10 mouse cellular contexts compared by ENCODE assay signal in genomic region chr9:37614316-37614715, GRCm38 (mm10). TPM values are rescaled to one million over a fixed set of nuclear protein-coding genes. Genes with fewer than 3 reads are reported as not detected.
DNase-seq lines count a peak whose midpoint lies in the region; ATAC-seq and TF ChIP-seq lines count a peak whose summit lies in the region.
"Had no signal": no experiment of that assay in that cellular context is flagged by ENCODE, and none has a peak within 500 bp of the region (broad histone marks: within the 10 kb centered on the region; RNA-seq: fewer than 3 reads in every experiment).

No protein-coding gene starts in this region.

- no peak overlapping the region for H3K4me3 ChIP-seq in heart, embryonic 11.5 days (ENCODE audit: low read depth, low read length)
- H3K4me3 ChIP-seq in E14TG2a.4 (replicated peaks; ENCODE audit: low read length), result peak overlapping the region; percentile 87
- peak overlapping the region; percentile 65; the same call in 1 of the 2 replicates for H3K4me3 ChIP-seq in hindbrain, embryonic 12.5 days
- H3K4me3 ChIP-seq in midbrain, embryonic 10.5 days, result peak overlapping the region; percentile 64

- no peaks in the 10 kb centered on the region for H3K9me3 ChIP-seq in heart, embryonic 11.5 days (replicated peaks; ENCODE audit: control insufficient read depth, low read length)
- no peaks in the 10 kb centered on the region for H3K9me3 ChIP-seq in E14TG2a.4 (ENCODE audit: low read length)
- no peaks in the 10 kb centered on the region for H3K9me3 ChIP-seq in hindbrain, embryonic 12.5 days (replicated peaks)
- H3K9me3 ChIP-seq in midbrain, embryonic 10.5 days (replicated peaks), result no peaks in the 10 kb centered on the region

- no peak overlapping the region; the same call in 1 of the 2 replicates for H3K9ac ChIP-seq in heart, embryonic 11.5 days (ENCODE audit: low read depth, low read length)
- H3K9ac ChIP-seq in hindbrain, embryonic 12.5 days, result no peak overlapping the region; the same call in 1 of the 2 replicates

- H3K27ac ChIP-seq in heart, embryonic 11.5 days (ENCODE audit: low read depth, low read length), result no peak overlapping the region
- H3K27ac ChIP-seq in hindbrain, embryonic 12.5 days, result no peak overlapping the region
- no peak overlapping the region for H3K27ac ChIP-seq in midbrain, embryonic 10.5 days (replicated peaks)

- no peaks in the 10 kb centered on the region; the same call in 1 of the 2 replicates for H3K4me1 ChIP-seq in heart, embryonic 11.5 days (ENCODE audit: control insufficient read depth, insufficient read depth, low read length)
- peaks cover 21% of the 10 kb centered on the region for H3K4me1 ChIP-seq in E14TG2a.4 (replicated peaks; ENCODE audit: low read depth, low read length)
- H3K4me1 ChIP-seq in hindbrain, embryonic 12.5 days, result peaks cover 9% of the 10 kb centered on the region; the same call in 1 of the 2 replicates
- peaks cover 13% of the 10 kb centered on the region for H3K4me1 ChIP-seq in midbrain, embryonic 10.5 days

- H3K4me2 ChIP-seq in heart, embryonic 11.5 days, result peak overlapping the region; percentile 82
- peak overlapping the region; percentile 77 for H3K4me2 ChIP-seq in hindbrain, embryonic 12.5 days (replicated peaks)

- TF ChIP-seq CTCF in E14TG2a.4 (conservative IDR thresholded peaks at IDR 0.05; ENCODE audit: low read length), result no peak

- H3K27me3 ChIP-seq in heart, embryonic 11.5 days (ENCODE audit: control insufficient read depth, insufficient read depth, low read length), result no peaks in the 10 kb centered on the region
- H3K27me3 ChIP-seq in E14TG2a.4 (ENCODE audit: insufficient read depth, low read length), result no peaks in the 10 kb centered on the region
- no peaks in the 10 kb centered on the region for H3K27me3 ChIP-seq in hindbrain, embryonic 12.5 days
- H3K27me3 ChIP-seq in midbrain, embryonic 10.5 days (ENCODE audit: low read depth, poor library complexity, severe bottlenecking), result peaks cover 57% of the 10 kb centered on the region

- H3K36me3 ChIP-seq in heart, embryonic 11.5 days (ENCODE audit: control insufficient read depth, insufficient read depth, low read length), result no peaks in the 10 kb centered on the region
- no peaks in the 10 kb centered on the region for H3K36me3 ChIP-seq in E14TG2a.4 (ENCODE audit: insufficient read depth, low read length)
- H3K36me3 ChIP-seq in hindbrain, embryonic 12.5 days, result no peaks in the 10 kb centered on the region
- no peaks in the 10 kb centered on the region for H3K36me3 ChIP-seq in midbrain, embryonic 10.5 days

- no peak for DNase-seq in heart, postnatal 4 days
- no peak for DNase-seq in midbrain, embryonic 10.5 days (ENCODE audit: low spot score)
- DNase-seq in urinary bladder, postnatal 36 days (ENCODE audit: low spot score in 2 of 2), result no peak
- no peak for DNase-seq in adrenal gland, adult (ENCODE audit: inconsistent age in 2 of 2, low spot score in 1 of 2)
- DNase-seq in thymus, adult 18-20 months, result no peak

- no peak for ATAC-seq in heart, embryonic 11.5 days (replicated peaks; ENCODE audit: insufficient number of reproducible peaks, low FRiP score, low TSS enrichment)
- peak; percentile 17 for ATAC-seq in hindbrain, embryonic 12.5 days (ENCODE audit: low FRiP score)

RNA-seq across cellular contexts. Expression of gene Spa17, which starts 0.8 kb away (rescaled TPM):
- 5.7 and 10.0 TPM in 2 replicates for polyA plus RNA-seq in heart, embryonic 11.5 days (2014; fragmentation: Nextera tagmentation; extraction: Ambion mirVana)
- 1 to 10 TPM; 2.4 to 4.5 TPM for total RNA-seq in heart, postnatal 4 days (2021)
- polyA plus RNA-seq in hindbrain, embryonic 12.5 days (2016; fragmentation: Nextera tagmentation; extraction: Ambion mirVana), result 17.9 and 22.9 TPM in 2 replicates
- polyA plus RNA-seq in midbrain, embryonic 10.5 days (2016; fragmentation: Nextera tagmentation; extraction: Ambion mirVana), result 13.5 and 13.9 TPM in 2 replicates

RNA-seq across cellular contexts. Expression of gene Tbrg1, which starts 42.8 kb away (rescaled TPM):
- 182 and 188 TPM in 2 replicates for polyA plus RNA-seq in heart, embryonic 11.5 days (2014; fragmentation: Nextera tagmentation; extraction: Ambion mirVana)
- total RNA-seq in heart, postnatal 4 days (2021), result 10 to 100 TPM; 60.8 to 61.8 TPM
- polyA plus RNA-seq in hindbrain, embryonic 12.5 days (2016; fragmentation: Nextera tagmentation; extraction: Ambion mirVana), result 129 and 140 TPM in 2 replicates
- 133 and 142 TPM in 2 replicates for polyA plus RNA-seq in midbrain, embryonic 10.5 days (2016; fragmentation: Nextera tagmentation; extraction: Ambion mirVana)

RNA-seq across cellular contexts. Expression of gene Panx3, which starts 54.7 kb away (rescaled TPM):
- polyA plus RNA-seq in heart, embryonic 11.5 days (2014; fragmentation: Nextera tagmentation; extraction: Ambion mirVana), result 0.08 and 0.10 TPM in 2 replicates
- total RNA-seq in heart, postnatal 4 days (2021), result not detected
- 0.79 and 3.0 TPM in 2 replicates for polyA plus RNA-seq in hindbrain, embryonic 12.5 days (2016; fragmentation: Nextera tagmentation; extraction: Ambion mirVana)
- 0.17 and 0.22 TPM in 2 replicates for polyA plus RNA-seq in midbrain, embryonic 10.5 days (2016; fragmentation: Nextera tagmentation; extraction: Ambion mirVana)
- polyA plus RNA-seq: large intestine, adult 2 months; spleen, adult 2 months had no signal

RNA-seq across cellular contexts. Expression of gene Siae, which starts 58.8 kb away (rescaled TPM):
- 7.8 and 10.6 TPM in 2 replicates for polyA plus RNA-seq in heart, embryonic 11.5 days (2014; fragmentation: Nextera tagmentation; extraction: Ambion mirVana)
- total RNA-seq in heart, postnatal 4 days (2021), result 1 to 10 TPM; 6.5 to 6.6 TPM
- polyA plus RNA-seq in hindbrain, embryonic 12.5 days (2016; fragmentation: Nextera tagmentation; extraction: Ambion mirVana), result 9.4 and 12.1 TPM in 2 replicates
- 6.5 and 7.0 TPM in 2 replicates for polyA plus RNA-seq in midbrain, embryonic 10.5 days (2016; fragmentation: Nextera tagmentation; extraction: Ambion mirVana)
